ENCODE assay signal across 23 mouse cellular contexts in the genomic region with DNA sequence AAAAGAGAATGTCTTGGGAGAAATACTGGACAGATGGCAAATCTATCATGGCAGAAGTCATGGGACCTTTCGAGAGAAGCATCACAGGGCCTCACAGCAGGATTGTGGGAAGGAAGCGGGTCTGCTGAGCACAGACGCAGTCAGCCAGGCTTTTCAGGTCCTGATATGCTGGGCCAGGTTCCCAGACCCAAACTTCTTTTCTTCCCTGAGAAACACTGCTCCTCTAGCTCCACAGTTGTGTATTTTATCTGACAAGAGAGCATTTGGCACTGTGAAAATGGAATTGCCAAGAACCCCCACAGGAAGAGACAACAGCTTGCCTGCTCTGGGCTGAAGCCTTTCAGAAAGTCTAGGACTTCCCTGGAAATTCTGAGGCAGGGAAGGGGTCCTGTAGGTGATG.
A peak's percentile ranks its signal among the peaks of the same experiment; 100 is the strongest.
DNase-seq lines count a peak whose midpoint lies in the region; ATAC-seq and TF ChIP-seq lines count a peak whose summit lies in the region.
"Had no signal": no experiment of that assay in that cellular context is flagged by ENCODE, and none has a peak within 500 bp of the region (broad histone marks: within the 10 kb centered on the region; RNA-seq: fewer than 3 reads in every experiment).

No protein-coding gene starts in this region.

- no peaks in the 10 kb centered on the region for H3K9me3 ChIP-seq in forebrain, postnatal 0 days (ENCODE audit: low read length)
- H3K9me3 ChIP-seq in forebrain, embryonic 13.5 days (replicated peaks) = no peaks in the 10 kb centered on the region
- H3K9me3 ChIP-seq in heart, embryonic 14.5 days (ENCODE audit: control insufficient read depth, low read length) = no peaks in the 10 kb centered on the region
- no peaks in the 10 kb centered on the region for H3K9me3 ChIP-seq in intestine, embryonic 16.5 days (ENCODE audit: control insufficient read depth, low read length)
- H3K9me3 ChIP-seq in intestine, postnatal 0 days (ENCODE audit: control insufficient read depth) = no peaks in the 10 kb centered on the region
- no peaks in the 10 kb centered on the region for H3K9me3 ChIP-seq in neural tube, embryonic 15.5 days (replicated peaks)
- H3K9me3 ChIP-seq: embryonic facial prominence, embryonic 15.5 days; forebrain, embryonic 15.5 days; limb, embryonic 13.5 days; liver, embryonic 12.5 days had no signal

- peak; percentile 41 for DNase-seq in forebrain, postnatal 0 days
- no peak for DNase-seq in heart, adult 9 months (ENCODE audit: low spot score in 2 of 2)
- no peak for DNase-seq in gastrocnemius, adult 18-20 months (ENCODE audit: low spot score)
- DNase-seq: adrenal gland, postnatal 14 days; cerebellum, adult 9-10 months; gastrocnemius, postnatal 36 days; kidney, adult 9 months; kidney, postnatal 14 days; lung, adult 18-20 months; lung, postnatal 10 days; right cerebral cortex, postnatal 14 days had no signal

- ATAC-seq in forebrain, postnatal 0 days = peak; percentile 63; the same call in 1 of the 2 replicates
- ATAC-seq in forebrain, embryonic 13.5 days = no peak
- no peak for ATAC-seq in heart, embryonic 14.5 days (ENCODE audit: insufficient number of reproducible peaks, insufficient read depth, low FRiP score, low read depth)
- no peak for ATAC-seq in intestine, embryonic 16.5 days
- no peak for ATAC-seq in intestine, postnatal 0 days
- no peak for ATAC-seq in neural tube, embryonic 15.5 days (ENCODE audit: low FRiP score)
- ATAC-seq: forebrain, embryonic 15.5 days; inflammation-experienced regulatory T-cells, adult 6 months; liver, embryonic 12.5 days had no signal

- H3K4me1 ChIP-seq in forebrain, postnatal 0 days (ENCODE audit: insufficient read depth) = no peaks in the 10 kb centered on the region
- H3K4me1 ChIP-seq in forebrain, embryonic 13.5 days = peaks cover 16% of the 10 kb centered on the region
- peaks cover 11 to 16% of the 10 kb centered on the region in 2 experiments; a peak in 3 of 4 replicates for H3K4me1 ChIP-seq in heart, embryonic 14.5 days (ENCODE audit: control insufficient read depth in 2 of 2, insufficient read depth in 2 of 2, low read length in 2 of 2)
- no peaks in the 10 kb centered on the region for H3K4me1 ChIP-seq in intestine, embryonic 16.5 days (ENCODE audit: control insufficient read depth, insufficient read depth, low read length)
- H3K4me1 ChIP-seq in intestine, postnatal 0 days (replicated peaks; ENCODE audit: control insufficient read depth, insufficient read depth, low read length) = no peaks in the 10 kb centered on the region
- H3K4me1 ChIP-seq in neural tube, embryonic 15.5 days = peaks cover 19% of the 10 kb centered on the region
- H3K4me1 ChIP-seq: embryonic facial prominence, embryonic 15.5 days; limb, embryonic 13.5 days; liver, embryonic 12.5 days had no signal

- WGBS in forebrain, postnatal 0 days = 64% methylated on average over 3 of the region's 3 CpGs
- WGBS in forebrain, embryonic 13.5 days = 77% methylated on average over 3 of the region's 3 CpGs
- 50% methylated on average over 3 of the region's 3 CpGs for WGBS in heart, embryonic 14.5 days
- WGBS in intestine, embryonic 16.5 days = 71% methylated on average over 3 of the region's 3 CpGs
- 79% methylated on average over 3 of the region's 3 CpGs for WGBS in intestine, postnatal 0 days
- 25% methylated on average over 3 of the region's 3 CpGs for WGBS in neural tube, embryonic 15.5 days

- no peak overlapping the region for H3K9ac ChIP-seq in forebrain, postnatal 0 days
- no peak overlapping the region for H3K9ac ChIP-seq in forebrain, embryonic 13.5 days
- no peak overlapping the region for H3K9ac ChIP-seq in heart, embryonic 14.5 days (ENCODE audit: low read length)
- H3K9ac ChIP-seq in intestine, embryonic 16.5 days (ENCODE audit: low read depth, low read length) = 0 out of 2 replicates have a peak overlapping the region, but pooled peaks have one; percentile 7
- H3K9ac ChIP-seq in intestine, postnatal 0 days (ENCODE audit: low read depth, low read length) = no peak overlapping the region
- no peak overlapping the region for H3K9ac ChIP-seq in neural tube, embryonic 15.5 days (replicated peaks)
- H3K9ac ChIP-seq: embryonic facial prominence, embryonic 15.5 days; forebrain, embryonic 15.5 days; limb, embryonic 13.5 days; liver, embryonic 12.5 days had no signal

- H3K27me3 ChIP-seq in forebrain, postnatal 0 days (ENCODE audit: insufficient read depth, low read length) = no peaks in the 10 kb centered on the region
- H3K27me3 ChIP-seq in forebrain, embryonic 13.5 days = peaks cover 16% of the 10 kb centered on the region; the same call in 1 of the 2 replicates
- no peaks in the 10 kb centered on the region for H3K27me3 ChIP-seq in heart, embryonic 14.5 days (ENCODE audit: control insufficient read depth, insufficient read depth, low read length)
- no peaks in the 10 kb centered on the region for H3K27me3 ChIP-seq in intestine, embryonic 16.5 days (replicated peaks; ENCODE audit: control insufficient read depth, insufficient read depth, low read length)
- no peaks in the 10 kb centered on the region for H3K27me3 ChIP-seq in intestine, postnatal 0 days (replicated peaks; ENCODE audit: control insufficient read depth, insufficient read depth, low read length)
- no peaks in the 10 kb centered on the region for H3K27me3 ChIP-seq in neural tube, embryonic 15.5 days (replicated peaks)
- H3K27me3 ChIP-seq: embryonic facial prominence, embryonic 15.5 days; forebrain, embryonic 15.5 days; limb, embryonic 13.5 days; liver, embryonic 12.5 days had no signal

- H3K27ac ChIP-seq in forebrain, postnatal 0 days (ENCODE audit: low read depth, low read length) = no peak overlapping the region
- H3K27ac ChIP-seq in forebrain, embryonic 13.5 days = no peak overlapping the region
- peak overlapping the region; percentile 33 to 55; a peak in 3 of 4 replicates for H3K27ac ChIP-seq in heart, embryonic 14.5 days (replicated peaks in 1 of 2; ENCODE audit: control insufficient read depth in 1 of 2, insufficient read depth in 1 of 2, low read depth in 2 of 2, low read length in 2 of 2)
- H3K27ac ChIP-seq in intestine, embryonic 16.5 days (ENCODE audit: low read length) = no peak overlapping the region
- no peak overlapping the region for H3K27ac ChIP-seq in intestine, postnatal 0 days (ENCODE audit: low read depth, low read length)
- 0 out of 2 replicates have a peak overlapping the region, but pooled peaks have one; percentile 23 for H3K27ac ChIP-seq in neural tube, embryonic 15.5 days (replicated peaks)
- H3K27ac ChIP-seq: embryonic facial prominence, embryonic 15.5 days; forebrain, embryonic 15.5 days; limb, embryonic 13.5 days; liver, embryonic 12.5 days; stomach, postnatal 0 days had no signal

- H3K4me3 ChIP-seq in forebrain, postnatal 0 days (ENCODE audit: low read depth, low read length) = no peak overlapping the region
- H3K4me3 ChIP-seq in forebrain, embryonic 13.5 days = no peak overlapping the region
- H3K4me3 ChIP-seq in heart, embryonic 14.5 days (ENCODE audit: control insufficient read depth in 1 of 2, insufficient read depth in 1 of 2, low read depth in 1 of 2, low read length in 2 of 2) = no peak overlapping the region
- H3K4me3 ChIP-seq in intestine, embryonic 16.5 days (ENCODE audit: low read length) = no peak overlapping the region
- H3K4me3 ChIP-seq in intestine, postnatal 0 days (ENCODE audit: low read depth, low read length) = no peak overlapping the region
- H3K4me3 ChIP-seq in neural tube, embryonic 15.5 days (replicated peaks) = no peak overlapping the region
- H3K4me3 ChIP-seq: embryonic facial prominence, embryonic 15.5 days; forebrain, embryonic 15.5 days; limb, embryonic 13.5 days; liver, embryonic 12.5 days had no signal

- H3K36me3 ChIP-seq in forebrain, postnatal 0 days (ENCODE audit: insufficient read depth) = no peaks in the 10 kb centered on the region; the same call in 1 of the 2 replicates
- H3K36me3 ChIP-seq in forebrain, embryonic 13.5 days (ENCODE audit: poor library complexity, severe bottlenecking) = no peaks in the 10 kb centered on the region
- no peaks in the 10 kb centered on the region for H3K36me3 ChIP-seq in heart, embryonic 14.5 days (ENCODE audit: control insufficient read depth, insufficient read depth, low read length)
- H3K36me3 ChIP-seq in intestine, embryonic 16.5 days (ENCODE audit: control insufficient read depth, insufficient read depth, low read length) = no peaks in the 10 kb centered on the region
- H3K36me3 ChIP-seq in intestine, postnatal 0 days (ENCODE audit: control insufficient read depth, insufficient read depth) = no peaks in the 10 kb centered on the region
- 0 out of 2 replicates have a peak, but pooled peaks cover 3% of the 10 kb centered on the region for H3K36me3 ChIP-seq in neural tube, embryonic 15.5 days
- H3K36me3 ChIP-seq: embryonic facial prominence, embryonic 15.5 days; forebrain, embryonic 15.5 days; limb, embryonic 13.5 days; liver, embryonic 12.5 days had no signal

- H3K4me2 ChIP-seq in forebrain, postnatal 0 days (ENCODE audit: low read depth) = no peak overlapping the region
- H3K4me2 ChIP-seq in forebrain, embryonic 13.5 days = no peak overlapping the region
- no peak overlapping the region for H3K4me2 ChIP-seq in heart, embryonic 14.5 days (ENCODE audit: low read length)
- H3K4me2 ChIP-seq in intestine, embryonic 16.5 days (ENCODE audit: low read depth, low read length) = no peak overlapping the region
- no peak overlapping the region for H3K4me2 ChIP-seq in intestine, postnatal 0 days (replicated peaks; ENCODE audit: low read depth)
- no peak overlapping the region for H3K4me2 ChIP-seq in neural tube, embryonic 15.5 days
- H3K4me2 ChIP-seq: embryonic facial prominence, embryonic 15.5 days; forebrain, embryonic 15.5 days; limb, embryonic 13.5 days; liver, embryonic 12.5 days; midbrain, embryonic 11.5 days had no signal

- TF ChIP-seq CTCF in forebrain, postnatal 0 days (IDR thresholded peaks at IDR 0.05; ENCODE audit: low read depth) = no peak
- no peak for TF ChIP-seq CTCF in intestine, postnatal 0 days (IDR thresholded peaks at IDR 0.05; ENCODE audit: low read depth)

Comparison
In these comparisons a context has a peak if more than half of its experiments do, and no peak if none do; other contexts are left out.
1. H3K27ac ChIP-seq: peak in heart, embryonic 14.5 days (2 of 2) and neural tube, embryonic 15.5 days (single experiment); none in forebrain, postnatal 0 days (single experiment), forebrain, embryonic 13.5 days (single experiment), intestine, embryonic 16.5 days (single experiment) and intestine, postnatal 0 days (single experiment).